Mouse (Mus musculus): Measurements from ENCODE around the gene Gm7694. TPM values are rescaled to one million over a fixed set of nuclear protein-coding genes. Genes with fewer than 3 reads are reported as not detected.

Gene Gm7694
- total RNA-seq, 2 experiments from 2014 or later, result 2.5 to 3.6 TPM

DNA sequence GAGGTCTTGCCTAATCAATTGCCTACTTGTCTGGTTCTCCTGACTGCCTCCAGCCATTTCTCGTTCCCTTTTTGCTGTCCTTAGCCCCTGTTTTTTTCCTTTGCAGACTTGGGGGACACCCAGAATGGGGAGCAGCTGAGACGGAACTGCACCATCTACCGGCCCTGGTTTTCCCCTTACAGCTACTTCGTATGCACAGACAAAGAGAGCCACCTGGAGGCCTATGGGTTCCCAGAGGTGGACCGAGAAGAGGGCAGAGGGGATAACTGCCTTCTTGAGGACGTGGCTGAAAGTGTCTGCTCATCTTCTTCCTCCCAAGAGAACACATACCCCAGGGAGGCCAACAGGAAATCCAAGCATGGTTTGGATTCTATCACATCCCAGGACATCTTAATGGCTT is 5.3 kb upstream of the Gm7694 start:
- H3K4me3 ChIP-seq, result no peak overlapping the region
- no peak for TF ChIP-seq CTCF (IDR thresholded peaks at IDR 0.05)
- intact Hi-C loops (cut with DNase I), result no loop called here
- no peak overlapping the region for H3K27ac ChIP-seq
- no peak for DNase-seq (ENCODE audit: extremely low spot score in 1 of 2, low spot score in 2 of 2)

DNA sequence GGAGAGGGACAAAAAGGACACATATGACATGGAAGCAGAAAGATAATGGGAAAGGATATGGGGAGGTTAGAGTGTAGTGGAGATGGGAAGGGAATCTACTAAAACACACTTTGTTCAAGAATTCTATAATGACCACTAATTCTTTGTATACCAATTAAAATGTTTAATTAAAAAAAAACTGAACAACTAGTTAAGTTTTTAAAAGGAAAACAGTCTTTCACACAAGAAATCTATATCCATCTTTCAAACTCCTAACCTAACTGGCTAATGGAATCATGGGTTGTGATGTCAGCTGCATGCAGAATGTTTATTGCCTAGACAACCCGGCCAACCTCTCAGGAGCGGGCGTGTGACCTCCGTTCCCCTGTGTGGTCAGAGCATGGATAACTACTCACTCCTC is 2.4 kb upstream of the Gm7694 start, which contains the start of gene Spata46:
Spata46 (plus strand) TSS at position 301 of the 400 bp plus-strand sequence.
- intact Hi-C loops (cut with DNase I), result no loop called here
- Histone ChIP-seq H3K27ac (no peak within 1 kb of the TSS), H3K4me3 (no peak within 1 kb of the TSS)
- DNase-seq (ENCODE audit: extremely low spot score in 1 of 2, low spot score in 2 of 2), result no peak
- no peak for TF ChIP-seq CTCF (IDR thresholded peaks at IDR 0.05)

DNA sequence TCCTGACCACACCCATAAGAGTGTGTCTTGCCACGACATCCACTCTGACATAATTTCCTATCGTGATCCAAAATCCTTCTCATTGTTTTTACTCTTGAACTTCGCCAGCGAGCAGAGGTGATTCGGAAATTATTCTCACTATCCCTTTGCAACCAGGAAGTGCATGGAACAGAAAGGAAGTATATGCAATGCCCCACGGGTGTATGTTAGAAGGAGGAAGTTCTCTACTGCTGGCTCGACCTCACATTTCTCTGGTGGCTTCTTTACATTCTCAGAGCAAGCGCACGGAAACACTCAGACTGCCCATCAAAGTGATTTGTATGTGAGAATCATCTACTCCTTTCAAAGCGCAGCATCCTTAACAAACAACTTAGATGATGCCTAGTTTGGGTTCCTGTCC is 1.1 kb downstream of the Gm7694 start:
- no peak for TF ChIP-seq CTCF (IDR thresholded peaks at IDR 0.05)
- no peak for DNase-seq (ENCODE audit: extremely low spot score in 1 of 2, low spot score in 2 of 2)

DNA sequence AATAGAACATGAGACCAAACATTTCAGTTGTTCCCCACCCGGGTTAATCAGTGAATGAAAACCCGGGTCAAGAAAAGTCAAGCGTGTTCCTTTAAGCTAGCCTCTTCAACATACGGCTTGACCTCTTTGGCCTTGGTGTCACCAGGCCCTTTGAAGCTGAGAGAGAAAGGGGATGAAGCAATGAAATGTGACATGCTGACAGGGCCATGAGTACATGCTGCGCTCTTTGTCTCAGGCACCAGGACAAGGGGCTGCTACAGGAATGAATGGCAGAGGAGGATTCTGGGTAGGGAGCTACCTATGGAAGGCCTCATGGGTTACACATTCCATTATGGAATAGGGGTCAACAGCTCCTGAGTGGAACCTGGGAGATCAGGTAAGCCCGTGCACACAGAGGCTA is 3.0 kb downstream of the Gm7694 start:
- H3K27ac ChIP-seq, result no peak overlapping the region
- TF ChIP-seq CTCF (IDR thresholded peaks at IDR 0.05), result no peak
- intact Hi-C loops (cut with DNase I), result no loop called here
- no peak overlapping the region for H3K4me3 ChIP-seq
- no peak for DNase-seq (ENCODE audit: extremely low spot score in 1 of 2, low spot score in 2 of 2)

More for the DNA sequence above, 1.1 kb downstream of the Gm7694 start:
- no peak overlapping the region for H3K4me3 ChIP-seq
- no peak overlapping the region for H3K27ac ChIP-seq
- intact Hi-C loops (cut with DNase I), result no loop called here

DNA sequence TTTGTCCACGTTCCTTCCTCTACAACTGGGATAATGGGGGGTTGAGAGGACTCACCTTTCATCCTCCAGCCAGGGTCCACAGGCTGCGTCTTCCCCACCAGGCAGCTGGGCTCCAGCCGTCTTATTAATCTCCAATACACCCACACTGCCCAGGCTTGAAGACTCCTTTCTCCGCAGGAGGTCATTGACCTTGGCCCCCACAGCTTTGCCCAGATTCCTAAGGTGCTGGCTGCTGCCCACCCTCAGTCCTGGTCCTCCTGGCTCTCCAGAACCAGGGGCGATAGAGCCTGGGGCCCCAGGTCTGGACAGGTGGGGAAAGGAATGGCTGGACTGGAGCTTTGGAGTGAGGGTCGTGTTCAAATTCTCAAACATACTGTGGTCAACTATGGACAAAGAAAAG is 3.7 kb downstream of the Gm7694 start:
- no peak for TF ChIP-seq CTCF (IDR thresholded peaks at IDR 0.05)
- intact Hi-C loops (cut with DNase I), result no loop called here
- no peak overlapping the region for H3K4me3 ChIP-seq
- H3K27ac ChIP-seq, result no peak overlapping the region
- no peak for DNase-seq (ENCODE audit: extremely low spot score in 1 of 2, low spot score in 2 of 2)

DNA sequence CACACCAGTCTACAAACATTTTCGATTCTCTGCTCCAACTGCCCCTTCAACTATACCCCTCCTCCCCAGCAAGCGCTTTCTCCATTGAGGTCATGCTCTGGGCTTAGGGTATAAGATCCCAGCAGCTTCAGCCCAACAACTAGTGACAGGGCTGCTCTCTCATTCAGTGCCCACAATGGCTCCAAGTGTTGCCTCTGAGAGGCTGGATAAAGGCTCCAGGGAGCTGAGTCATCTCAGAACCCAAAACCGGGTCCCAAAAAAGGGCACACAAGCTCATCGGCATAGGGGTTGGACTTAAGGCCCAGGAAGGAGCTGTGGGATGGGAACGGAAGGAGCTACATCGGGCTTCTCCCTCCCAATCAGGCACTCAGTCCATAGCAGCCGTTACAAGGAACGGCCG is 4.4 kb downstream of the Gm7694 start:
- Histone ChIP-seq H3K4me3 (no peak overlapping the region), H3K27ac (no peak overlapping the region)
- no peak for DNase-seq (ENCODE audit: extremely low spot score in 1 of 2, low spot score in 2 of 2)
- no peak for TF ChIP-seq CTCF (IDR thresholded peaks at IDR 0.05)
- intact Hi-C loops (cut with DNase I), result no loop called here

DNA sequence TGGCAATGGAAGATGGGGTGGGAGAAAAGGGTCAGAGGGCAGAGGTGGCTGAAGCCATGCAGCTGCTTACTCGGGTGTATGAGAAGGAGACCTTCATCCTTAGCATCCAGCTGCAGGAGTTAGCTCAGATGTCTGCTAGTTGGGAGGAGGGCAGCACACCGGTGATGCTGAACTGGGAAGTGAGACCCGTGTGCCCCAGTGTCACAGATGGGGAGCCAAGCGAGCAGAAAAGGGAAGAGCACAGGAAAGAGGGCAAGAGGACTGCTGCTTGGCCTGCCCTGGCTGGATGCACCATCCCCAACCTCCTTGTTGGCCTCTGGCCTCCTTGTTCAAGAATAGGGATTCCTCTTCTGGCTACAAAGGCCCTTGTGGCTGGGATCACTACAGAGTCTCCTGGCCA is 6.6 kb downstream of the Gm7694 start:
- intact Hi-C loops (cut with DNase I), result loop anchor here (5.0 to 10.0 kb wide), 2 partner anchors 103 to 285 kb away; partner anchors contain the start of gene Nos1ap
- 0 out of 2 replicates have a peak overlapping the region, but pooled peaks have one; percentile 13 for H3K27ac ChIP-seq
- no peak for TF ChIP-seq CTCF (IDR thresholded peaks at IDR 0.05)
- DNase-seq (ENCODE audit: extremely low spot score in 1 of 2, low spot score in 2 of 2), result no peak
- H3K4me3 ChIP-seq, result no peak overlapping the region

DNA sequence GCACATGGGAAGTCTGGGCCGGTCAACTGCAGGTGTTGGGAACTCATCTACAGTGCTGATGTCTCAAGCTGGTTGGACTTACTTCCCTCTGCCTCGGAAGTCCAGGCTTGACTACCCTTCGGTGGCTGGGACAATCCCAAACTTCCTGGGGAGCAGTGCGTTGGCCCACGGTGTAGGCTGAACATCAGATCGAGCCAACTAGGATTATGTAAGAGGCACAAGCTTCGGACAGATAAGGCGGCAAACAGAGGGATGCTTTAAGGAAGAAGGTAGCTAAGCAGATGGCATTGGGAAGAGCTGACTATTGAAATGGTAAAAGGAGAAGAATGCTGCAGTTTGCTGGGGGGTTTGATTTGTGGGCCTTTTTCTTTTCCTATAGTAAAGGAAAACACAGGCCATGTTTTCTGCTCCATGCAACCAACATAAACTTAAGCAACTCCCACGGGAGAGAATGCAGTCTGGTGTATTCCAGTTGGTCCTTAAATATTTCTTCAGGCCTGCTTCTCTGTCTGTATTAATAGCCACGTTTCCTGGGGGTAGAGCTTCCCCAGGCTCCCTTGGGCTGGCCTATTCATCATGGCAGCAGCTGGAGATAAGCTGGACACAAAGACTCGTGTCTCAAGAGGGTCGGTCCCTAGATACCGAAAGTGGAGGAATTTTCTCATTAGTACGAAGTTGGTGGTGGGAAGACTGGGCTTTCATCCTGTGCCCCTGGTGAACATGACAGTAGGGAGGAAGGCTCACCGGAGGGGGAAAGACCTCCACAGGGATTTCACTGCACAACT is 11.2 kb downstream of the Gm7694 start:
- peak in 1 of 2 experiments; percentile 25 for DNase-seq (ENCODE audit: extremely low spot score in 1 of 2, low spot score in 2 of 2)
- H3K4me3 ChIP-seq, result no peak overlapping the region
- intact Hi-C loops (cut with DNase I), result loop anchor here (5.0 to 10.0 kb wide), 4 partner anchors 107 to 547 kb away; partner anchors contain the start of gene Nos1ap

DNA sequence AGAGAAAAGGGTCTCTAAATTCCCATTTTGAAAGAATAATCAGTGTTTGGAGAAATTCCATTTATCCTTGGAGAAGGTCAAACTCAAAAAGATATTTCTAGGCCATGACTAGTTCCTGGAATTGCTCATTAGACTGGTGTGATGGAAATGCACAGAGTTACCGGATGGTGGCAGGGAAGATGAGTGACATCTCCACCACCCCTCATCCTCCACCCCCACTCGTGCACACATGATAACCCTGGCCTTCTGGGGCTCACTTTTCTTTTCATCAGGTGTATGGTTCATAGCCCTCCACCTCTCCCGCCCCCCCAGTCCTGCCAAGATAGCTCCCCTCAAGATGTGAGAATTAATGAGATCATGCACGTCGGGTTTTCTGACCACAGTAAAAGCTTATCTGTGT is 12.9 kb downstream of the Gm7694 start:
- no peak for TF ChIP-seq CTCF (IDR thresholded peaks at IDR 0.05)
- Histone ChIP-seq H3K27ac (no peak overlapping the region), H3K4me3 (no peak overlapping the region)
- intact Hi-C loops (cut with DNase I), result loop anchor here (5.0 to 10.0 kb wide), 3 partner anchors 169 to 549 kb away; partner anchors contain the start of gene Nos1ap
- no peak for DNase-seq (ENCODE audit: extremely low spot score in 1 of 2, low spot score in 2 of 2)

More for the DNA sequence above, 11.2 kb downstream of the Gm7694 start:
- H3K27ac ChIP-seq, result peak overlapping the region; percentile 72
- TF ChIP-seq CTCF (IDR thresholded peaks at IDR 0.05), result no peak

DNA sequence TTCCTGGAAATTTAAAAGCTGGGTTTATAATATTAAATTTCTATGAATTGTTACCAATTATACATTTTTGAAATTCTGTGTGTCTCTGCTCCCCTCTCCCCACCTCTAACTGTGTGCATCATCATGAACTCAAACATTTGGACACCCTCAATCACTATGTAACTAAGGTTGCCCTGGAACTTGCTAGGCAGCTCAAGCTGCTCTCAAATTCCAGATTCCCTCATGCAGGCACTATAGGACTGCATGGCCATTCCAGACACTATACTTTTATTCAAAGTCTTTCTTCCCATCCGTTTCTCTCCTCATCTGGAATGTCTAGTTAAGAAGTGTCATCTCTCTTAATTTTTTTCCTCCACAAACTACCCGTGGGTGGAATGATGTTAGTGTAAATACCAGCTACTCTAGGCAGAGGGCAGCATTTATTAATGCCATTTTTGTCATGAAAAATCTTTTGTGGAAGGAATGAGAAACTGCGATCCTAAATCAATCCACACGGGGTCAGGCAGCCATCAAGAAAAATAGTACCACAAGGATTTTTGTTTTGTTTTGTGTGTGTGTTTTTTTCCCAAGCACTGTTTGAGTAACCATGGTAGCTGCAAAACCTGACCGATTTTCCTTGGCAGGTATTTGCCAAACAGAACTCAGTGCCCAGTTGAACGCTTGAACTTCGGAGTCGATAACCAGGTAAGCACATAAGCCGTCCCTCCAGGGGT is 13.7 kb downstream of the Gm7694 start:
- peak; percentile 95 for TF ChIP-seq CTCF (IDR thresholded peaks at IDR 0.05)

DNA sequence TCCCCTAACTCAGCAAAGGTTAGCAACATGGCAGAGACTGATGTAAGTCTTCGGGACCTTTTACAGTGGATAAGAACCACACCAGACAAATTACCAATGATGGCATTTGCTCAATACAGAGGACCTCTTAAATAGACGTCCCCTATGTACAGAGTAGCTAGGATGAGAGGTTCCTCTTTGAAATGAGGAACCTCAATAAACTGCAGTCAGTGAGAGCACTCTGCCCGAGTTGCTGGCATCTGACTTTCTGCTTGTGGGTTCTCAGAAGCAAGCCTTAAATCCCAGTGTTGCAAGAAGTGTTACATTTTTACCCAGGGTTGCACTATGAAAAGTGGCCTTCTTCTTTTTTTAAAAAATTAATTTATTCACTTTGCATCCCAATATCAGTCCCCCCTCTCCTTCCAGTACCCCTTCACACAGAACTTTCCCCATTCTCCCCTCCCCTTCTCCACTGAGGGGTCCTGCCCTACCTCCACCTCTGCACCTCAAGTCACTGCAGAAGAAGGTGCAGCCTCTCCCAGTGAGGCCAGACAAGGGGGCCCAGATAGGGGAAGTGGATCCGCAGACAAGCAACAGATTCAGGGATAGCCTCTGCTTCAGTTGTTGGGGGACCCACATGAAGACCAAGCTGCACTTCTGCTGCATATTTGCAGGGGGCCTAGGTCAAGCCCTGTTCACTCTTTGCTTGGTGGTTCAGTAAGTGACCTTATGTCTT is 23.6 kb downstream of the Gm7694 start:
- Histone ChIP-seq H3K4me3 (no peak overlapping the region), H3K27ac (no peak overlapping the region)
- DNase-seq (ENCODE audit: extremely low spot score in 1 of 2, low spot score in 2 of 2), result no peak
- intact Hi-C loops (cut with DNase I), result no loop called here
- TF ChIP-seq CTCF (IDR thresholded peaks at IDR 0.05), result no peak

More for the DNA sequence above, 13.7 kb downstream of the Gm7694 start:
- Histone ChIP-seq H3K27ac (no peak overlapping the region), H3K4me3 (no peak overlapping the region)
- DNase-seq (ENCODE audit: extremely low spot score in 1 of 2, low spot score in 2 of 2), result peak; percentile 43 to 56
- intact Hi-C loops (cut with DNase I), result loop anchor here (1.0 to 10.0 kb wide), 4 partner anchors 170 to 550 kb away; partner anchors contain the start of gene Nos1ap
